Mouse (Mus musculus) hindbrain, embryonic 10.5 days (tissue): ENCODE measurements around the gene Alkbh3. TPM values are rescaled to one million over a fixed set of nuclear protein-coding genes. Genes with fewer than 3 reads are reported as not detected.

ENCODE experiments used
- polyA plus RNA-seq: library from polyadenylated mRNA; unstranded; fragments of >200 nt; fragmentation: Nextera tagmentation; extraction: Ambion mirVana; gene quantifications from 2 replicates; pipeline ENCODE4 v1.2.1, GENCODE M21; 2016

Gene Alkbh3
- polyA plus RNA-seq, 1 experiment from 2014 or later, result 58.7 TPM

Other genes with a start within 250 kb of the Alkbh3 start
- gene Ext2, start 188.2 kb downstream of the Alkbh3 start, polyA plus RNA-seq, result 69.5 and 77.1 TPM in 2 replicates
- gene Accs, start 160.9 kb downstream of the Alkbh3 start, polyA plus RNA-seq, result 8.3 and 9.3 TPM in 2 replicates
- not detected in 2 replicates for gene Accsl, start 141.7 kb downstream of the Alkbh3 start, polyA plus RNA-seq
- gene Gm13889, start 53.6 kb downstream of the Alkbh3 start, polyA plus RNA-seq, result 3.0 and 4.0 TPM in 2 replicates
- gene Gm27027, start 14.5 kb downstream of the Alkbh3 start, polyA plus RNA-seq, result not detected in 2 replicates
- 121 and 128 TPM in 2 replicates for gene Hsd17b12, start 147.2 kb upstream of the Alkbh3 start, polyA plus RNA-seq